Mouse (Mus musculus) erythroblast, embryonic 14.5 days (primary cell): ENCODE data around the gene Tfpi.

ENCODE experiments used
- GATA1 ChIP-seq: IDR thresholded peaks from 2 replicates; pipeline ENCODE4 v1.6.1; 2012; ENCODE audit warnings: low read length, inconsistent platforms, mixed read lengths
- TAL1 ChIP-seq: IDR thresholded peaks from 3 replicates; pipeline ENCODE4 v1.6.1; 2012; ENCODE audit warnings: low read length, inconsistent platforms, mixed read lengths

DNA sequence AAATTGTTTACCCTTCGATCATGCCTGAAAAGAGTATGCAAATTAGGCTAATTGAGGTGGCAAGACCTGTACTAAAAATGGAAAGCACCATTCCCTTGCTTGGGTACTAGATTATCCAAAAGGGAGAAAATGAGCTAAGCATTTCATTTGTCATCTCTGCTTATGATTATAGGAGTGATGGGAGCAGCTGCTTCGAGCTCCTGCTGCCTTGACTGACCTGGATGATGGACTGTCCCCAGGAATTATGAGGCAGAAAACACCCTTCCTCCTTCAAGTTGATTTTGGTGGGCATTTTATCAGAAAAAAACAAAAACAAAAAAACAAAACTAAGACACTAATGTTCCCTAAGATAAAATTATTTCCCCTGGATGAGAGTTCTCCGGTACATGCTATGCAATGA is 18.5 kb upstream of the Tfpi start:
- TF ChIP-seq TAL1 (no peak), GATA1 (no peak)
